Mouse (Mus musculus): ENCODE results near the gene Foxp1. TPM values are rescaled to one million over a fixed set of nuclear protein-coding genes. Genes with fewer than 3 reads are reported as not detected.

The Foxp1 gene
- total RNA-seq, 1 experiment from 2014 or later: 77.4 TPM

DNA sequence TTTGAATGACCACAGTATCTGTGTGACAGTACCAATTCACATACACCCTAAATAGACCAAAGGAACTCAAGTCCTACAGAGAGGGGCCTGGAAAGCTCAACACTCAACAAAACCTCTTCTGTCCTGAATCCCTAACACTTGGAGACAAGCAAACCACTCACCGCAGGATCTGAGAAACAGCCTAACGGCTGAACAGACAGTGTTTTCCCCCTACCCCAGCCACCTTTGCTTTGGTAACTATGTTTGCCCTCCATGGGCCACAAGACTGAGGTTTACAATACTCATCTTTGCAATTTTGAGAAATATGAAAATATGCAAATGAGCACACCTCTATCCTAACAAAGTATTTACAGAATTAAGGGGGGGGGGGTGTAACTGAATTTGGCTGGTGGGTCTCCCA, 525.7 kb downstream of the Foxp1 start:
- ATAC-seq (replicated peaks; ENCODE audit: low read depth, poor library complexity, severe bottlenecking): no peak

DNA sequence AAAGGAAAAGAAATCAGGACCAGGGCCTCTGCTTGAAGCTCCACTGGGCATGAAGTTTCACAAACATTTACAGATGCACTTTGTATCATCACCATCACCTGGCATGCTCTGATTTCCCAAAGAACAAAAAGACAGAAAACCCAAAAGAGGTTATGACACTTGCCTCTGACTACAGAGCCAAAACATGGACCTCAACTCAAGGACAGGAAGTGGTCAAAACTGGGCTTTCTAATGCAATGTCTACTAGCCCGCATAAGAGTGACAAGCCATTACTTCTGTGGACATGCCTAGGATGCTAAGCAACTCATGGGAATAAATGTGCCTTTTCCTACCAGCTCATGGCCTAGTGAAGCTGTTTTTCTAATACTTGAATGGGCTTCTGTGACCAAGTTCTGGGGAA, 526.2 kb downstream of the Foxp1 start:
- no peak for ATAC-seq (replicated peaks; ENCODE audit: low read depth, poor library complexity, severe bottlenecking)

DNA sequence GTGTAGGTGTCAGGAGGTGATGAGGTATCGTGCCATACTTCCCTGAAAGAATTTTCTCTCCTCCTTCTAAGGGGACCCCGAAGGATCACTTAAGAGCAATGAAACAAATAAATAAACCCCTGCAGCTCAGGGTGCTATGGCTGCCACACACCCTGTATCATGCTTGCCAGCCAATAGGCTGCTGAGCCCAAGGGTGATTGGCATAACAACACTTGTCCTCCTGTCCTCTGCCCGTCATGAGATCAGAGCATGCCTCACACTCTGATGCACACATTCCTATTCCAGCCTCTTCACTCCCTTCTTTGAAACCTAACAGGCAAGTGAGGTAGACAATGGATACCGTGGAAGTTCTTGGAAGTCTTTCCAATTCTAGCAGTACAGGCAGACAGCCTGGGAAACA, 526.8 kb downstream of the Foxp1 start:
- no peak for ATAC-seq (replicated peaks; ENCODE audit: low read depth, poor library complexity, severe bottlenecking)

DNA sequence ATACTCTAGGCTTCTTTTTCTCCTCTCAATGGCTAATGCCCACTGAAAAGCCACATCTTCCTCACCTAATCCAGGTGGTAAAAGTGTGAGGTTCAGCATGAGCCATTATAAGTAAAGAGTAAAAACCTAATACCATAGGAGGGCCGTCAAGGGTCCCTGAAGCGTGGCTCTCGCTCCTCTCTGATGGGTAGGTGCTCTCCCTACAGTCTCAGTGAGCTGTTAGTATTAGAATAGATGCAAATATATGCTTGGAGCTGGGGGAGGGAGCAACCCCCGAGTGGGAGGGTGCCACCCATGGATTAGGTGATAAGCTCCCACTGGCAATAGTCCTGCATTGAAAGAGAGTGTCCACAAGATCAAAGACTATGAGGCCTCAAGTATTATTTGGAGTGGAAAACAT, 527.6 kb downstream of the Foxp1 start:
- no peak for ATAC-seq (replicated peaks; ENCODE audit: low read depth, poor library complexity, severe bottlenecking)

DNA sequence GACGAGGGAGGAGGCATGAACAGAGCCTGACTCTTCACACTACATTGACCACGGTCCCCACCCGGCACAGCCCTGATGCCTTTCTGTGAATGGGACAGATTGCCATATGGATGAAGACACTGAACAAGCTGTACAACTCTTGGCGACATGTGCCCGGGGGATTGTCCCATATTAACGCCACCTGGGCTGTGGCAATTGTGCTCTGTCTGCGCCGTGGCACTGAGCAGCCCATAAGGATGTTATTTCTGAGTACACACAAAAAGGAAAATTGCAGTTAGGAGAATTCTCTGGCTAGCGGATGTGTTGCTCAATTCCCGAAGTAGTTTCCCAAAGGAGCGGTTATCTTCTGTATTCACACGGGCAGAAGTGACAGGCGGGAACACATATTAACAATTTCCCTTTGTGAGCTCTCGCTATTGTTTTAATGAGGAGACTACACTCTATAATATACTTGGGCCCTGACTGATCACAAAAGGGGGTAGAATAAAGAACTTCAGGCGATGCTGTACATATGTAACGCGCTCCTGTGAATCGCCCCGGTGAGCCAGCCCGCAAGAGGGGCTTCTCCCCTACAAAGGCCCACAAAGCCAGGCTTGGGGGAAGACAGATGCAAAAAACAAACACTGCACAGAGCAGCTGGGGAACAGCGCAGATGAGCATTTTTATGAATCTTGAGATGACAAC, 528.3 kb downstream of the Foxp1 start:
- no peak for ATAC-seq (replicated peaks; ENCODE audit: low read depth, poor library complexity, severe bottlenecking)

DNA sequence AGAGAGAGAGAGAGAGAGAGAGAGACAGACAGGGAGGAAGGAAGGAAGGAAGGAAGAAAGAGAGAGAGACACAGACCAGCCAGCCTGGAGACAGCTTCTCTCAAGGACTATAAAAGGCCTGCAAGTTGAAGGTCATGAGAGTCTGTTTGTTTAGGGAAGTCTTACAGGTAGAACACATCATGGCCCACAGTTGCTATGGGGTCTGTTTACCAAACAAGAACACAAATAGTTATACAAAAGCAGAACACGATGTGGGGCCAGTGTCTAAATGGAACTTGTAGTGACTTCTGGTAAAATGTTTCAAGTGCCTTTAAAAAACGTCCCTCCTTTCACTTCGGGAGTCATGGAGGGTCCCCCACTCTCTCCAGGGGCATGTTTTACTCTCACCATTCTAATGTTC, 529.3 kb downstream of the Foxp1 start:
- peak; percentile 36; the same call in 1 of the 2 replicates for ATAC-seq (replicated peaks; ENCODE audit: low read depth, poor library complexity, severe bottlenecking)

DNA sequence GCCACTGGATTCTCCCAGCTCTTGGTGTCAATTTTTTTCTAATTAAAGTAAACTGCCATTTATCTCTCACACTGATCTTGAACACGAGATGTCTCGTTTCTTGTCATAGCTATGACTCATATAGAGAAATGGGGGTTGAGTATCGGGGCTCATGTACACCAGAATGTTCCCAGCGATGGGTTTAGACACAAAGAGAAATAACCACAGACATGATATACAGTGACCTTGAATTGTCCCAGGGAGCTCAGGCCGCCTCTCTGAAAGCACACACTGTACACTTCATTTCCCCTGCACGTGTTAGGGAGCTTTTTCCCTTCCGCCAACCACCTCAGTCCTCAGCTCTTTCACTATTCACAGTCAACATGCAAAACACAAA, 529.8 kb downstream of the Foxp1 start:
- peak; percentile 14; the same call in 1 of the 2 replicates for ATAC-seq (replicated peaks; ENCODE audit: low read depth, poor library complexity, severe bottlenecking)

DNA sequence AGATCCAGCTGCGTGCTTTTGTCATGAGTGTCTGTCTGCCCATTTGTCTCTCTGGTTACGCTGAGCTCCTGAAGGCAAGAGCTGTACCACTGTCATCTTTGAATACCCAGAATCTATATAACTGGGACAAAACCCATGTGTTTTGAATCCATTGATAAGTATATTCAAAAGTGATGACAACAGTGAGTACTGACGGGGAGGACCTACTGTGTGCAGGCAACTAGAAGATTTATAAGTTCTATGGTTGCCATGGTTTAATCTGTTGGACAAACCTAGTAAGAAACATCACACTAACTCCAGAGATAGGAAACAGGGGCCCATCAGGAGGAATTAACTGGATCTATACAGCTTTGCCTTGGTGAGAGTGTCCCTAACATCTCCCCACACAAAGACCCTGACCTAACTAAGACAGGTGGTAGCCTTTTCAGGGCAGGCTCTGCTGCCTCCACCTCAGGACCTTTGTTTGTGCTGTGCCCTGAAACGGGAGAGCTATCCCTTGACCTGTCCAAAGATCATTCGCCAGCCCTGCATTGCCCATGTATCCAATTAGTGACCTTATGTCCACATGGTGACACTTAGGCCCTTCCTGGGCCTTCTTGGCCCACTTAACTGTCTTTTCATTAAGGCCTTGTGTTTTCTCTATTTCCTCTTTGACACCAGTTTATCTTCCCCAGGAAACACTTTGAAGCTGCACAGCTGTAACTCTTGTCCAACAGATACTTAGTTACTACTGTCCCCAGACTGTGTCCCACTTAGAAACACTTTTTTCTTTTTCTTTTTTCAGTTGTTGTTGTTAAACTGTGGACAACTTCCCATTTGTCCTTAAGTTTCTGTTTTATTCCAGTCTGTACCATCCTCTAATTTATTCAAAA, 530.4 kb downstream of the Foxp1 start:
- ATAC-seq (replicated peaks; ENCODE audit: low read depth, poor library complexity, severe bottlenecking): 0 out of 2 replicates have a peak, but pooled peaks have one; percentile 28

DNA sequence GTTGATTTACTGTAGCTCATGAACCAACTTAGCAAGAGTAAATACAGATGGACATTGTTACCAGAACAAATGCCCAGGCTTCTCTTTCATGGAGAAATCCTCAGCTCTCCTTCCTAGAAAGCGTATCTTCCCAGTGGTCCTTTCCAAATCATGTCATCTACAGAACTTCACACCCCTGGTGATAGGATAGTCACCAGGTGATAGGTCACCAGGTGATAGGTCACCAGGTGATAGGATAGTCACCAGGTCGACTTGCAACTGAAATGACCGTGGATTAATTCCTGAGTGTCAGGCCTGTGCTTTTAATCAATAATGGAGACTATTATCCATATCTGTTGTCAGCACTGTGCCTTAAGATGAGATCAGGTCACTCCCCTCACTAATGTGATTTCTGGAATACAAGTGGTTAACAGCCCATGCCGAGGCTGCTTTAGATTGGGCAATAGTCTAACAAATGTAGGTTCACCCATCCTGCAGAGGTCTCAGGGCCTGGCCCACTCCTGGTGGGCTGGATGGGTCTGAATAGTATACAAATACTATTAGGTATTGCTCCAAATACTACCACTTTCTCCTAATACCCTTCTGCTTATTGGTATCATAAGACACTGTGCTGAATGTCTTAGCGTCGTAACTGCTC, 534.9 kb downstream of the Foxp1 start:
- ATAC-seq (replicated peaks; ENCODE audit: low read depth, poor library complexity, severe bottlenecking): no peak

DNA sequence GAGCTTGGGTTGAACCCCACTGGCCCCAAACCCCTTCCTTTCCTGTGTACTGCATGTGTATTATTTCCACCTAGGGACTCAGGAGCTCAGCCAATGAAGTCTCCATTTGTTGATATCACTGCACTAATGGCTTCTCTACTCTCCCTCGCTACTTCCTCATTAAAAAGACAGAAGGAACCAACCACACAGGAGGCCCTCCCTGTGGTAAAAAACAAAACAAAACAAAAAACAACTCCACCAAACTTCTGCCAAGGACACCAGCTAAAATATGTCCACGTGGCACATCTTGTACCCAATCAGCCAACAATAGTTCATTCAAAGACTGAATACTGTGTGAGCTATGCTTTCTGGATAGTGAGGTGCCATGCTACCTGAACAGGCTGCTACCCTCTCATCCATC, 537.1 kb downstream of the Foxp1 start:
- peak; percentile 61 for ATAC-seq (replicated peaks; ENCODE audit: low read depth, poor library complexity, severe bottlenecking)

DNA sequence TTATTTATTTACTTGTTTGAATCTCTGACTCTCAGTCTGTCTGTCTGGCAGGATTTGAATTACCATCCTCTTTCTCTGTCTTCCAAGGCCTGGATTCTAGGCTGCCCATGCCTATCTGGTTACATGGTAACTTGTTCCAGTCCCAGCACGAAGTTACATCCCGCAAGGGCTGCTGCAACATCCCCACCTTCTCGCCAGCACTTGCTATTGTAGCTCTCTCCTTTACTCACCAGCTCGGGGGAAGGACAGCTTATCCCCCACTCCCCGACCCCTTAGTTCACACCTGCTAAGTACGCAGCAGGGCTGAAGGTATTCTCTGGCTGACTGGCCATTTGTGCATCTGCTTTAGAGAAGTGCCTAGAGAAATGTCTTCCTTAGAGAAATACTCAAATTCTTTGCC, 537.9 kb downstream of the Foxp1 start:
- ATAC-seq (replicated peaks; ENCODE audit: low read depth, poor library complexity, severe bottlenecking): no peak

DNA sequence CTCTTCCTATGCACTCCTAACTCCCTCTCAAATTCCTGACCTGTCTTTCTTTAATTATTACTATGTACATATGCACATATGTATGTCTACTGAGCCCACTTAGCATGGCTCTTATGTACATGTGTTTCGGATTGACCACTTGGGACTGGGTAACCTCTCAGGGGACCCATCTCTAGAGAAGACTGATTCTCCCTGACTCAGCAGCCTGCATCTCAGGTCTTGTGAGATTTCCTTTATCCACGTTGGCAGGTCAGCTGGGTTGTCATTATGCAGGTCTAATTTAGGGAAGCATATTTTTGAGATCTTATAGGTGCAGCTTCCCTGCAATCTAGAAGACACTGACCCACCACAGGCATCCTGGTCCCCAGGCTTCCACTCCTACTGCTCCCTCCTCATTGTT, 538.5 kb downstream of the Foxp1 start:
- no peak for ATAC-seq (replicated peaks; ENCODE audit: low read depth, poor library complexity, severe bottlenecking)

DNA sequence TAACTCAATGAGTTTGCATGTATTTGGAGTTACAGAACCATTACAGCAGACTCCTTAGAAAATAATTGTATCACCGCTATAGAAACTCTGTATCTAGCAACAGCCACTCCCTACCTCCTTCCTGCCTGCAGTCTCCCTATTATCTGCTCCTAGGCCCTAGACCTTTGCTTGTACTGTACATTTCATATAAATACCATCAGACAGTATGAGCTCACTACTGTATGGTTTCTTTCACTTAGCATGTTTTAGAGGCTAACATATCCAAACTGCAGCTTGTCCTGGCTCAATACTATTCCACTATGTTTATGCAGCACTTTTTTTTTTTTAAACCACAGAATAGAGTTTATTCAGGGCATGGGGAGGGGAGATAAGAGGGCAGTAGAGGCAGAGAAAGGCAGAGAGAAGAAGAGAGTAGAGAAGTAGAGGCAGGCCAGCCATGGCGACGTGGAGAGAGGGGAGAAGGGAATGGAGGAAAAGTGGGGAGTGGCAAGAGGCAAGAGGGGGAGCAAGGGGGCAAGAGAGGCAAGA, 539.1 kb downstream of the Foxp1 start:
- ATAC-seq (replicated peaks; ENCODE audit: low read depth, poor library complexity, severe bottlenecking): peak; percentile 19; the same call in 1 of the 2 replicates

DNA sequence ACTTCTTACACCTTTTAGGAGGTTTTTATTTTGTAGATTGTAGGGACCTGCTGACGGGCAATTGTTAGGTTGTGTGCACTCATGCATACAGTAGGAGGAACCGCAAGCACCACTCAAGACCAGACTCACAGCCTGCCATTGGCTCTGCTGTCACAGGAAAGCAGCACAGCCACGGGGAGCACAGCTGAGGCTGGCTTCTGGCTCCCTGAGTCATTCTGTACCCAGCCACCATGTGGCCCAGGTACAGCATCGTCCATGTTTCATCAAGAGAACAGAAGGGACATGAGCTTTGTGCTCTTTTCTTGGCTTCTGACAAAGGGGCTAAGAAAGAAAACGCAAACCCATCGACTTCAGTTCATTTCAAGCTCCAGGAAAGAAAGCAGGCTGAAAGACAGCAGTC, 541.3 kb downstream of the Foxp1 start:
- no peak for ATAC-seq (replicated peaks; ENCODE audit: low read depth, poor library complexity, severe bottlenecking)

DNA sequence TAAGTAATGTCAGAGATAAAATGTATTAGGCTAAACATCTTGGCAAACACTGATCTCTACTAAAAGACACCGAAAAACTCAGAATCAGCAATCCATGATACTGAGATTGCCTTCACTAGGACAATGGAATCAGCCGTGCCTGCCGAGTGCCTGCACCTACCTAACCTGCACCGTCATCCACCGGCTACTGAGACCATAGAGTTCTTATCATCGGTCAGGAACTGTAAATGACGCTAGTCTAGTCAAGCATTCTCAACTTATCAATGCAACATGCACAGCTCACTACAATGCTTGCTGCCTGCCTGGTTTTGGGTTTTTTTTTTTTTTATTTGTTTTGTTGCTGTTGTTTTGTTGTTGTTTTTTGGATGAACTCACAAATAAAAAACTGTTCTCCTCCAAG, 542.1 kb downstream of the Foxp1 start:
- ATAC-seq (replicated peaks; ENCODE audit: low read depth, poor library complexity, severe bottlenecking): no peak

DNA sequence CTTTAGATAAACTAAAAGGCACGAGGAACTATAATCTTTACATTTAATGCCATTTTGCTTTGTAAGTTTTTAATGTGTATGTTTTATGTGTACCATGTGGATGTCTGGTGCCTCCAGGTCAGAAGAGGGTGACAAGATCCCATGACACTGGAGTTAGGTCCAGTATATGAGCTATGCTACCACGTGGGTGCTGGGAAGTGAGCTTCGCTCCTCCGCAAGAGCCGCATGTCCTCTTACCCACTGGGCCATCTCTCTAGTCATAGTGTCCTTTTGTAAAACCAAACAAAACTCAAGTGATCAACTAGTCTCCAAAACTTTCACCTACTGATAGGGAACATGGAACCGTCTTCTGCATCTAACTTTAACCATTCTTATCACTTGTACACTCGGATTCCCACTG, 542.5 kb downstream of the Foxp1 start:
- no peak for ATAC-seq (replicated peaks; ENCODE audit: low read depth, poor library complexity, severe bottlenecking)

DNA sequence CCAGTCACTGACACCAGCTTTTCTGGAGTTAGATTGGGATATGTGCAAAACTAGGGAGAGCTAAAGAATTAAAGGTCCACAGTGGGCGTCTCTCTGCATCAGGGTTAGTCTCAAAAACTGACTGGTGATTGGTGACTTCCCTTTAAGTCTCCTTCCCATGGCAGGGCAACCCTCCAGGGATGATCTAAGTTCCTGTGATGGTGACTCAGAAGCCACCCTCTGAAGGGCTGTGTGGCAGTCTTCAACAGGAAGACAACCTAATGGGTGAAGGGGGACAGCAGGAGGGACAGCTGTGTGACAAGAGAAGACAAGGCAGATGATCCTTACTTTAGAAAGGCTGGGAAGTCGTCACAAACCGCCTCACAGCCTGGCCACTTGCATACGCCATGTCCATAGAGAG, 544.7 kb downstream of the Foxp1 start:
- no peak for ATAC-seq (replicated peaks; ENCODE audit: low read depth, poor library complexity, severe bottlenecking)

DNA sequence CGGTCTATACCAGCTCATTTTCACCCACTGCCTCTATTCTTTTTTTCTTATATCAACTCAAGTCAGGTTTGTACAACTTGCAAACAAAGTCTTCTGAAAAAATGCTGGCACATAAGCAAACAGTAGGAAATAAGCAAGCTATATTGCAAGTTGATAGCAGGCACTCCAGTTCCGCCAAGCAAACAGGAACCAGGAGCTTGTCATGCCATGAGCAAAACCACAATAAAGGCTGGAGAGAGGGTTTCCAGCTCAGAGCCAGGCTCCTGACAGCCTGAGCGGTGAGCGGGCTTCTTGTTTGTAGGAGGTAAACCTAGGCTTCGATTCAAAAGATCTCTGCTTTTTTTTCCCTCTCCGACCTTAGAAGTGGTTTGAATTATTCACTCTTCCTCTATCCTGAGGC, 546.6 kb downstream of the Foxp1 start:
- no peak; the same call in 1 of the 2 replicates for ATAC-seq (replicated peaks; ENCODE audit: low read depth, poor library complexity, severe bottlenecking)

DNA sequence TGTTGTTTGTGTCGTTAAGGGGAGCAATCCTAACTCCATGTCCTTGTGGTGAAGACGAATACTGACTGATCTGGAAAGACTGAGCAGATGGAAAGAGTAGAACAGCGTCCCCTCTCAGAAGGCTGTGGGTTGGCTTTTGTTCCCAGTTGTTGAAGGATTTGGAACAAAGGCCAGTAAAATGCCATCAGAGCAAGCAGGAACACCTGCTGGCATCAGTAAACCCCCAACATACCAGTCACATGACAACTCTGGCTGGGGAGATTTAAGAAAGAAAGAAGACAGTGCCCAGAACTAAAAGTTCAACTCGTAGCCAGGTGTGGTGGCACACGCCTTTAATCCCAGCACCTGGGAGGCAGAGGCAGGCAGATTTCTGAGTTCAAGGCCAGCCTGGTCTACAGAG, 549.1 kb downstream of the Foxp1 start:
- ATAC-seq (replicated peaks; ENCODE audit: low read depth, poor library complexity, severe bottlenecking): no peak

DNA sequence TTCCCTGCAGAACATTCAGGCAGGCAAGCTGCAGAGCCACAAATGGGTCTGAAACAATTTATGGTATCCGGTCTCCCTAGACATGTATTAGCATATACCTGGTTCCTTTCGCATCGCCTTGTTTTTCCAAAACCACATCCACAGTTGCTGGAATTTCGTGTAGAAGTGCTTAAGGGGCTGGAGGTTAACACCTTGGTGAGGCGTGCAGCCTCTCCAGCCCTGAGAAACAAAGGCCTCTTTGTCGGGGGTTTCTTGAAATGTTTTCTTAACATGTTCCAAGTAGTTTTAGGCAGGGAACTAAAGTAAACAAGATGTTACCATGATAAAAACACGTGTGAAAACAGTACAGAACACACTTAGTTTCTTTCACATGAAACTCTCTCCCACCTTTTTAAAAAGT, 550.1 kb downstream of the Foxp1 start:
- no peak for ATAC-seq (replicated peaks; ENCODE audit: low read depth, poor library complexity, severe bottlenecking)

DNA sequence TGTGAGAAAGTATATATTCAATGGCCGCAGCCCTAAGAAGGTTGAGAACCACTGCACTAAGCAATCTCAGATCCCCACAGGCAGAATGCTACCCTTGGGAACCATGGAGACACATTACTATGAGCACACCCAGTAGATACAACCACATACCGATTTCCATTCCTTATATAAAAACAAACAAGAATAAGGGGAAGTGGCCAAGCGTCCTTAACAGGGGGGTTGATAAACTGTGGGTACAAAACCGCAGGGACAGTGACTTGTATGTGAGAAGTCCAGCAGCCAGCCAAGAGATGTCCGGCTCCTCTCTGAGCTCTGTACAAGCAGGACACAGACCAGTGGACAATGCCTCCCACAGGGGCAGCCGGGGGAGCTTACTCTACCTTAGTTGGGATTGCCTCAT, 563.2 kb downstream of the Foxp1 start:
- peak; percentile 91 for ATAC-seq (replicated peaks; ENCODE audit: low read depth, poor library complexity, severe bottlenecking)

All from common myeloid progenitor, adult 5-6 weeks (primary cell).